Mouse (Mus musculus) inflammation-experienced regulatory T-cells, adult 6 months (primary cell): ENCODE data around the gene Nrxn3. TPM values are rescaled to one million over a fixed set of nuclear protein-coding genes. Genes with fewer than 3 reads are reported as not detected.

Source experiments
- ATAC-seq: one replicate; pipeline ENCODE4 v1.8.0; 2017
- polyA plus RNA-seq, 3 experiments: library from polyadenylated mRNA; unstranded; fragments of 100-300 nt; shearing (Covaris generic); gene quantifications; one replicate each; pipeline ENCODE4 v1.2.1; 2017

Gene Nrxn3
- polyA plus RNA-seq, 3 experiments from 2014 or later, result 0.13 TPM; not detected in 2

DNA sequence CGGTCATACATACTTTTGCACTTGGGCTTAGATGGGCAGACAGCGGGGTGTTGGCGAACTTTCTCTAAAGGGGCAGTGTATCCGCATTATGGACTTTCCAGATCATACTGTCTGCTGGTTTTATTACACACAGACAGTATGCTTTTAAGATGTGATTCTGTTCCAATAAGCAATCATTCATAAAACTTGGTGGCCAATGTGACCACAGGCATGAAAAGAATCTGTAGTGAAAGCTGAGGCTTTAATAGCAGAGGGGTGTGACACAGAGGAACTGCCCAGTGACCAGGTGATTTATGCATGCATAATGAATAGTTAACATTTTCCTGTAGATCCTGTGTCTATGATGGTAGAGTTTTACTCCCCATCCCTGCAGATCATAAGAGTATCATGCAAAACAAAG, 1254.0 kb downstream of the Nrxn3 start:
- no peak for ATAC-seq

DNA sequence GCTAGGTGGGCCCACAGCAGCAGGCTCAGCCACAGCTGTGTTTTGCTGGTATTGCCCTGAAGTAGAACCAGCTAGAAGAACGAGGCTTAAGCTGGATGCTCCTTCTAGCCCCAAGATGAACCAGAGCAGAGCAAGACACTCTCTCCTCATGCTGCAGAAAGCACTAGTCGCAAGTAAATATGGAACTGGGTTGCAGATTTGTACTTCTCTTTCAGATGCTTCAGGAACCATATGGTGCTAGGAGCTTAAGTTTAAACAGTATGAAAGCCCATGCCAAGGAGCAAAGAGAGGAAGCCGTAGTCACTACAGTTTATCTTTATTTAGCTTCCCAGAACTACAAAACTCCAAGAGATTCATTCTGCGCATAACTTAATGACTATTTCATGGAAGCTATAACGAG, 1254.8 kb downstream of the Nrxn3 start:
- no peak for ATAC-seq

DNA sequence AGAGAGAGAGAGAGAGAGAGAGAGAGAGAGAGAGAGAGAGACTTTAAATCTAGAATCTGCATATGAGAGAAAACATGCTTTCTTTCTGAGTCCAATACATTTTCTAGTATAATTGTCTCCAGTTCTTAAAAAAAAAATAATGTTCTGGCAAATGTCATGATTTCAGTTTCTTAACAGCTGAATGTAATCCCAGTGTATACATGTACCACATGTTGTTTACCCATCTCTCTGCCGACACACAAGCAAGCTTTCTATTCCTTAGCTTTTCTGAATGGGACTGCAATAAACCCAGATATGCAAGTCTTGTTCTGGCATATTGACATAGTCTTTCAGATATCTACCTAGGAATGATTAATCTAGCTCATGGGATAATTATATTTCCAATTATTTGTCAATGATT, 1256.5 kb downstream of the Nrxn3 start:
- ATAC-seq, result no peak

DNA sequence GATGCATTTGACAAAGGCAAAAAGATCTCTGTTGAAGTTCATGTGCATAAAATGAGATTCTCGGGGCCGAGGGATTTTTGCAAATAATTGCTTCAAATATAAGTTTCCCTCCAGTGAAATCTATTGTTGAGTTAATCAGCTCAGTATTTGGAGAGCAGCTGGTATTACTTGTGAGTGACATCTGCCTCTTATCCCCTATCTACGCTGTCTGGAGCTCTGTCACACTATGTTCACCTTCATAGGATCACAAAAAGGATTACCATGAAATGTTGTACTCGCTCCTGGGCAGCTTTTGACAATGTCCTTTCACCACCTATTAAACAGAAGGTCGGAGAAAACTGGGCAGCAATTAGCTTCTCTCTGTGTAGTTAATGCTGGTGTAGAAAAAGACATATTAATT, 1259.8 kb downstream of the Nrxn3 start:
- ATAC-seq, result no peak

DNA sequence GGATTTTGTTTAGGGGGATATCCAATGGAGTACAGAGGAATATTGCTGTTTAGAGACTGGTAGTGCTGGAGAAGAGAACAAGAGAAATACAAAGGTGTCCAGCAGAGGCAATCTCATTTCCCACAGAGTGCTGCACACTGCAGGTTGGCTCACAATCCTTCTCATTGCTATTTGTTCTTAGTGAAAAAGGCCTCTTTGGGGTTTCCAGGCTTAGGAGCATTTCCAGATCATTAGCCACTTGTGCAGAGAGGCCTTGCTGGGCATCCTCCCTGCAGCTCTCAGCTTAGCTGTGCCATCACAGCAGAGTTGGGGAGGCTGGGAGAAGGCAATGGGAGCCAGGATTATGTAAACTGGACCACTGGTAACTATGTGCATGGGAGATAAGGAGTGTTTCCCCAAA, 1260.7 kb downstream of the Nrxn3 start:
- ATAC-seq, result no peak

DNA sequence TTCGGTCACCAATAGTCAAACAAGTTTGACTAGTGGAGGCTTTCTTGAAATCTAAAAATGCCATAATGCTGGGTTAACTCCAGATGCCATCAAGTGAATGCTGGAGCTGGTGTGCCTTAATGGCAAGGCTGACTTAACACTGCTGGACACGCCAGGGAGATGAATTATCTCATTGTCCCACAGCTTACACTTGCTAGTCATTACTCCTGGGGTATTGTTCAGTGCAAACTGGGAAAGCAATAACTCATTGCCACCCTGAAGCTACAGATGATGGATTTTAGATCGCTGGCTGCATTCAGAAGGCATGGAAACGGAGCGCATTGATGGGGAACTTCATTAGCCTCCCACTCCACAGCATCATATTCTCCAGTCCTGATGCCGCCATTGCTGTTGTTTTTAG, 1263.5 kb downstream of the Nrxn3 start:
- no peak for ATAC-seq

DNA sequence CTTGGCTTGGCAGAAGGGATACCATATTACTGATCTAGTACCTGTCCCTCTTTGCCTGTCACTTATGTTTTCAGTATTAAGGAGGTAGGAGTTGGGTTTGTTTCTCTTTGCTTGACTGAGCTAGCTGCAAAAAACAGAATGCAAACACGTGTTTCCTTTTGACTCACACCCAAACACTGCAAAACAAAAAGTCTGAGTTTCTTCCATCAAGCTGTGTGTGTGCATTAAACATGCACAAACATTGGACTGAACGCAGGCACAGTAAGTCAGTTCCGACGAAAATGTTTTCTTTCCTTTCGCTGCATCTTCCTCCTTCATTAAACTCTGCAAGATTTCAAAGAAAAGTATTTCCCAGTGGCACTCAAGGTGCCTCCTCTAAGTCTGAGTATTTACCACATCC, 1270.6 kb downstream of the Nrxn3 start:
- no peak for ATAC-seq

DNA sequence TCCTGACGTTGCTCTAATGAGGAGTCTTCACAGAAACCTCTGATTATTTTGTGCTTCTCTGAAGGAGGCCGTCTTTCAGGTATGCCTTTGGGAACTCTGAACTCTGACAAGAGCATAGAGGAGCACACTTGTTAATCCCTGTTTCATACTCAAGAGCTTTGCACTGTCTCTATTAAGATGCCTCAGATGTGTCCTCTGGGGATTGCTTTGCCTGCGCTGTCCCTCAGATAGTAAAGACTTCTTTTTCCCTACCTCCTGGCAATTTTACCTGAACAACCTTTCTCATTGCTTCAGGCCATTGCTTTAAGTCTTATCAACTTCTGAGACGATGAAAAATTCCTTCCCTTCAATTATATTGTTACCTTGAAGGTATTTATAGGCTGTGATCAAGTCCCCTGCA, 1272.7 kb downstream of the Nrxn3 start:
- ATAC-seq, result no peak

DNA sequence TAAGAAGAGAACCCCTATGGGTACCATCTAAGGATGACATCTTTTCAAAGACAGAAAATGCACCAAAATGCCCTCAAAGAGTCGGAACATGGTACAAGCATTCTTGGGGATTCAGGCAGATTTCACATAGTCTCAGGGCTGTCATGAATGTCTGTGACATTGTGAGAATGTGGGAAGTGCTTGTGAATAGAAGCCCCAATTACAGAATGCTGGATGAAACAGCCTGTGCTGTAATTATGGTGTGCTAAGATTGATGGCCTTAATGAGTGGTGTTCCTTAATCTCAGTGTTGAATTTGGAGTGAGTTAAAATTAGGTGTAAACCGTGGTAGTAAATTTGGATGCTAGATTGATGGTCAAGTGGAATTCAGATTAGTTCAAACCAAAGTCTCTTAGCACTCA, 1287.6 kb downstream of the Nrxn3 start:
- ATAC-seq, result no peak

DNA sequence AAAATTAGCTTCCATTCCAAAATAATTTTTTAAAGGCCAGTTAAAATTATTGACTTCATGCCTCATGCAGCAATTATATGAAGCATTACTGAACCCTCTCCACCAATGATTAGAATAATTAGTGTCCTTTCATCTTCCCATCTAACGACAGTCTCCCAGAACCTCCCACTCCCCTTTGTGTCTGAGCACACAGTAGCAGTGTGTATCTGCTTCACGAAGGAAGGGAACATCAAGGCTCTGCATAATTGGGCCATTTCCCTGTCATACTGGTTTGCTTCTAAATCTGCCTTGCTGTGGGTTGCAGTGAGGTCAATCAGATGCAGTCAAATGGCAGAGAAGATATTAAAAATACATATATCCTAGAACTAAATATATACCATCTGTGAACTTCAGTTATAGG, 1291.3 kb downstream of the Nrxn3 start:
- ATAC-seq, result no peak

DNA sequence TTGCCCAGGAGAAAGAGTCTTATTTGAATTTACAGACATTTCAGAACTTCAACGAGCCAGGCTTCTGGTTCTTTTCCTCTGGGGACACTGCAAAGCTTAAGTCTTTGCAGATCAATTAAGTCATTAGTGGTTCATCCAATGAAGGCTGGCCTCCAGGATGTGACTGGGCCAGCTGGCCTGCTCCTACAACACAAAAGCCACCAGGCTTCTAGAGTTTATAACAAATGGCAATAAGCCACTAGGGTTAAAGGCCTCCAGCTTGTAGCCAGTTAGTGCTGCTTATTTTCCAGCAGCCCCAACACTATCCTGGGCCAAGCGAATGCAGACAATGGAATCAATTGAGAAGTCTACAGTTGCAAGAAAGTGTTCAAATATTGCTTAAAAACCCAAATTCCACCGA, 1304.3 kb downstream of the Nrxn3 start:
- ATAC-seq, result no peak

DNA sequence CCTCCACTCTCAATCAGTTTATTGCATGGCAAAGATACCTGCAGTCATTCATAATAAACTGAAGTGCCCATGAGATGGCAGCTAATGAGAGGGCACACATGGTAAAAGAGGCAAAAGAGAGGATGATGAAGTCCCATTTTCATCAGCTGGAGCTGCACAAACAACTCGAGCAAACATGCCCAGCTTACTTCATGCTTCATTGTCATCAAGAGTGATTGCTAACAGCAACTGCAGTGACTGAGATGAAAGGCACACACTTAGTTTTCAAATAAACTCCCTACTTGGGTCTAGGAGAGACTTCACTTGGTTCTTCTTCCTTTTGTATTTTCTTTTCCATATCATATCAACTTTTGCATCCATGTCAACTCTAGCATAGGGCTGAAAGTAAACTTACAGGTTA, 1318.4 kb downstream of the Nrxn3 start:
- ATAC-seq, result no peak

DNA sequence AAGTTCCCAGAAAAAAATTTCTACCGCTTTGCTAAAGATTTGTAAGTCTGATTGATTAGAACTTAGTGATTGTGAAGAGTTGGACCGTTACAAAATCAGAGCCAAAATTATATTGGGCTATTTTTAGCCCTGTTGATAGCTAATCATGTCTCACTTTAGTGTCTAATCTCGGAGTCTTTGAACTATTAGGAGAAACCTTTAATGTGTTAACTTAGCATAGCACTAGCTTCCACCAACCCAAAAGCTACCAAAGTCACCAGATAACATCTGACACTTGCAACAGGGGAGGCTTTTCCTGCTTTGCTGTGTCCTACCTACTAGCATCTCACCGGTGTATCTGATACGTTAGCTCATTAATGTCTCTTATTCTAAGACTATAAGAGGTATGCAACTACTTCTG, 1333.6 kb downstream of the Nrxn3 start:
- no peak for ATAC-seq

DNA sequence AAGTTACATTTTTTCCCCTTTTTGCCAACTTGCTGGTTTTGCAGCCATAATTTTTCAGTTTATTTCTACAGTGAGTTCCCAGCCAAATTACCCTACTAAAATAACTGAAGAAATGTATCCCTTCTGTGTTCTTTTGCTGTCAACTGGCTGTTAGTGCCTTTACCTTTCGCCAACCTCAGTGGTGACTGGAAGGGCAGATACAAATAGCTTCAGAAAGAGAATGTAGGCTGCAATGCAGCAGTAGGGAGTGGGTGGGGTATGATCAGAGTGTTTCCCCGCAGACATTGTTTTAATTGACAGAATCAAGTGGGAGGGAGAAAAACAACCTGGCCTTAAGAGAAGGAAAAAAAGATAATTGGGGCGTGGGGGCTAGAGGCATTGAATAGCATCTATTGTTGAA, 1337.1 kb downstream of the Nrxn3 start:
- no peak for ATAC-seq

DNA sequence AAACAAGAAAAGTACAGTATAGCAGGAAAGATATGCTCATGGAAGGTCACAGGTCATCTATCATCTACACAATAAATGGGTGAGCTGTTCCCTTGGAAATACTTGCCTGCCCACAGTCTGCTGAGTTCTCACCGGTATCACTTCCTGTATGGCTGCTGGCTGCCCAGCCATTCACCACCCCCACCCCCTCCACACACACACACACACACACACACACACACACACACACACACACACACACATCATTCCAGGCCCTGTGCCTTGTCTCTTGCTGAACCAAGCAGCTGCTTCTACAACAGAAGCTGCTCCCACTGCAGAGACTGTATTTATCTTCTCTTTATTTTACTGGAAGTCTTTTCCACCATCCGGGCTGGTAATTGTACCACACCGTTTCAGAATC, 1338.6 kb downstream of the Nrxn3 start:
- no peak for ATAC-seq

DNA sequence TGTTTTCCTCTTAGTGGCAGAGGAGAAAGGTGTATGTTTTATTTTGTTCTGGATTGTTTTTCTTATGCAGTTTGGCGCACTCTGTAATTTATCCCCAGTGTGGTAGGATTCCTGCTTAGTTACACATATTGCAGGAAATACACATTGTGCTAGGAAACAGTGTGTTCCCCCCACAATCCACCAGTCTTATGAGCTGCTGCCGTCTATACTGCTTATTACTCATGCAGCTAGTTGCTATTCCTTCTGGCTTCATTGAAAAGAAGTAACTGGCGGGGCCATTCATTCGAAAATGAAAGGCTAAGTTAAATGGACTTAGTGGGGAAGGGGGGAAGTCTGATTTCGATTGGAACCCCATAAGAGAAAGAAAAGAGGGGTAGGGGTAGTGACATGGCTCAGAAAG, 1339.5 kb downstream of the Nrxn3 start:
- no peak for ATAC-seq

DNA sequence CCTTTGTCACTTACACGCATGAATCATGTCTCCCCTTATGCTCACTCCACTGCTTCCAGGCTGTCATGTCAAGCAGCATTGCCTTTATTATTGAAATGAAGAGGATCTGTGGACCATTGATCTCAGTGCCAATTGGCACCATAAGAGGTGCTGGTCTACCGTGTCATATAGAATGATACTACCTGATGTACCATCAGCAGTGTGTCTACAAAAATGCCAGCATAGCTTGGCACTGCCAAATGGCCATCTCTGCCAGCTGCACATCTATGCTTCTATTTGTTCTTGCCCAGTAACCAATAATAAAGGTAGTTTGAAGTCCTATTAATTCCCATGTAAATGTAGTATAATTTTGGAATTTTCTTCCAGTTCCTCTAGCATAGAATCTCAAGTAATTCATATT, 1340.8 kb downstream of the Nrxn3 start:
- ATAC-seq, result no peak

DNA sequence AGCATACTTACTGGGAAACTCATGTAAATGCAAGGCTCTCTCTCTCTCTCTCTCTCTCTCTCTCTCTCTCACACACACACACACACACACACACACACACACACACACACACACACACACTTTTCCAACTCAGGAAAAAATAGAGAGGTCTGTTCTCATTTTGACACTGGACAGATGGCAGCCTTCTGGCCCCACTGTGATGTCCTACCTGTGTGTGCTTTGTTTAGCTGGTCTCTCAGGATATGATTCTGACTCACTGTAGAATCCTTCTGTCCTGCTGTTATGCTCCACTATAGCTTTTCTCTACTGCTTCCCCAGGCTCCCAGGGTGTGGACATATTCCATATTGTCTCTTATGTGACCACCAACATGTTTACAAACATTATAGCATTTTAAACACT, 1363.2 kb downstream of the Nrxn3 start:
- no peak for ATAC-seq

DNA sequence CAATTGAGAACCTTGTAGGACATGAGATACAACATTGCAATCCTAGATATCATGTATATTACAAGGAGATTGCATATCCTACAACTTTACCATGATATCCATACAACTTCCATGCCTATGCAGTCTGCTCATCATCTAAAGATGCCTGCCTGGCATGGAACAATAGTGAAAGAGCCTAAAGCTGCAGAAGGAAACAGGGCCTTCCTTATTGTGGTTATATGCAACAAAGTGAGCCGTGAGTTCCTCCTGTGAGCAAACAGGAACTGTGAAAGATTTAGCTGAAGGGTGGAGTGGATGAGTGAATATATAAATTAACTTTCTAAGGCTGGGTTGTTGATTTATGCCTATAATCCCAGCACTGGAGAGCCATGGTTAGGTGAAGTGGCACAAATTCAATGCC, 1373.1 kb downstream of the Nrxn3 start:
- ATAC-seq, result no peak

DNA sequence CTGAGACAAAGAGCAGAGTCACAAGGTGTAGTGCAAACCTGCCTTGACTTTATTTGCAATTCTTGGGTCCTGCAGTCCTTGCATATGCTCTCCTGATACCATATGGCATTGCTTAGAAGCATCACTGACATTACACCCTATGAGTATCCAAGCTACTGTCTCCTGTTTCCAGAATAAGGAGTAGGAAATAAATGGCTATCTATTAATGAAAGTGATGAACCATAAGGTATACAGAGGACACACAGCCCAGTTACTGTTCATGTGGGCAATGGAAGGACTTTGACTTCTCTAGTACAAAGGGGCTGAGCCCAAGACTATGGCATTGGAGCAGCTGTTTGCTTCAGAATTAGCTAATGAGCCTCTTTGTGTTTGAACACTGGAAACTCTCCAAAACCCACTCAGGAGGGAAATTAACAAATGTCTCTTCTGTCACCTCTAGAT, 1390.7 kb downstream of the Nrxn3 start:
- ATAC-seq, result no peak

DNA sequence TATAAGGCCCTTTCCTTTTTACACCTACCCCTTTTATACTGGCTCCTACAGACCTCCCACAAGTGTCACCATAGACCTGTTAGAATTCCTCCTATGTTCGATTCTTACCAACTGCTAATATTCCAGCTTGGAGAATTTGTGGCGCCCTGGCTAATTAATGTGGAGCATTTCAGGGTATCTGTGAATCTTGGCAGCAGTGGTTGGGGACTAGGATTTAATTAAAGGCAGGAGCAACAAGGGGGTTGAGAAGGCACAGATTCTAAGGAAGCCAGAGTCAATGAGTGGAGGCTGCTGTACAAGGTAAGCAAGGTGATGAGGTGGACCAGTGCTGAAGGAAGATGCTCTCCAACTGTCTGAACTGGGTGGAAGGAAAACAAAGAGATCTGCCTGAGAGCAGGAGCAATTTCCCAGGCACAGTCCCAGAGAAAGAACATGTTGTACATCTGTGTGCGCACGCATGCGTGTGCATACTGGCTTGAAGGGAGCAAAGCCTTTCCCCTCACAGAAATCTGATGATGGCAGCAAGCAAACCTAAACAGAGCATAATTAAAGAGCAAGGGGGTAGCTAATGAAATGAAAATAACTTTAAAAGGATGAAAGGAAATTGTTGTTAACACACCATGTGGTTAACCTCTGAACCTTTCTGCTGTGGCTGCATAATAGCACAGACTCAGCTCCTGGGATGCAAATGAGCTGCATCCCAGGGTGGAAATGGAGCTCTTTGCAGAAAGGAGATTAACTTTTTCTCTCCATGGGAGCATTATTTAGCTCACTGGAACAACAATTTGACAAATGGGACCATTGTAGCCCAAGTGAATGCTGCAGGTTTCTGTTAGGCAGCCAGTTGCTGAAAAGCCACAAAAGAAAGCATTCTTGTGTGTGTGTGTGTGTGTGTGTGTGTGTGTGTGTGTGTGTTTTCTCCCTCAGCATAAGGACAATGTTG, 1409.5 kb downstream of the Nrxn3 start:
- ATAC-seq, result no peak

DNA sequence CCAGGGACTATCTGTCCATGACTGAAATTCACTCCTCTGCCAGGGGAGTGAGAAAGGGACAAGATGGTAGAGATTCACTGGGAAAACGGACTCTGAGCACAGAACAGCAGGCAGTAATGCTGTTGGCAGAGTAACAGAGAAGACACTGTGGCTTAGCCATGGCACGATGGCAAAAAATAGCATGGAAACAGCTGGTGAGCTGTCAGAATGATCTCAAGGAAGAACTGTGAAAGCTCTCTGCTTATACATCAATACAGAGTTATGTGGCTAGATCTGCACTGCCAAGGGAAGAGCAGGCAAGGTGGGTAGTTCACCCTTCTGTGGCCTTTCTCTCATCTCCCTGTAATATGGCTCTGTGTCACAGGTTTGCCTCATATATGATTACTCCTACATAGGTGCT, 1419.3 kb downstream of the Nrxn3 start:
- ATAC-seq, result no peak

DNA sequence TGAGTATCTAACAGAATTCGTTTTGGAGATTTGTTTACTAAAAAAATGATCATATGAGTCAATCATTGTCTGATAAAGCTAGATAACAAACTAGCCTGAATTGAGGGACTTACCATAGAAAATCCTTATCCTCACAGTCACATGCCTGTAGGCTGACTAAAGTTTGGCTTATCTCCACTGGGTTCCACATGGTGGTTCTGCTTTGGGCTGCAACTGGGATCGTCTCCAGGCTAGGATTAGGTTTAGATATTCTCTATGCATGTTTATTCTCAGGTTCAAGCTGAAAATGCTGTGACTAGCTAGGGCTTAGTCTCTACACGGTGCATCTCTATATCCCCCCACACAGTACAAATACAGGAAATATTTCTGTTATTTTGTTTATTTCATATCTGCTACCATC, 1421.6 kb downstream of the Nrxn3 start:
- no peak for ATAC-seq

DNA sequence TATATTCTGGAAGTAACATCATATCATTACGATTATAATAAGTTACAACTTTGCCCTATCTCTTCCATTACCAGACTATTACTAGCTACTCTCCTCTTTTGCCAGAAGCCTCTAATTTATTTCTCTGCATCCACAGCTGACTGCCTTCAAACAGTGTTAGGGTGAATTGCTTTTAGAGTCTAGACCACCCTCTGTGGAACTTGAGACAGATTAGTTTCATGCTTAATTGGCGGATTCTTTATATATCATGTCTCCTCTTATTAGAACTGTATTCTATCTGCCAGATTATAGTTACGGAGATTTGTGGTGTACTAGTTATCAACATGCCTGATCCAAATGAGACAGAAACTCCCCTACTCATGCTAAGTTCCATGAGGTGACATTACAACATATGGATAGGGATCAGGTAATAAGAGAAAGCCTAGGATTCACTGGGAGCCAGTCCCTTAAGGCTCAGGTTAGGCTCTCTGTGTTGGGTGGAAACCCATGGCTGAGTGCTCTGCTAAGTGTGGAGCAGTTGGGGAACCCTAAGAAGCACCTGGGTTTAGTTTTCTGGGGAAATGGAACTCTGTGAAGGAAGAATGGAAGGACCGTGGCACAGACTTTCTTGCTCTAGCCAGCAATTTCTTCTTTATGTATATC, 1435.6 kb downstream of the Nrxn3 start:
- ATAC-seq, result no peak
